Mouse (Mus musculus) yolk sac, embryonic 10.5 days (tissue): ENCODE data around the gene Cd80.

ENCODE experiments used
- DNase-seq: peaks from one replicate; pipeline ENCODE4 v3.0.0-alpha.2; 2017; ENCODE audit warnings: low spot score

The Cd80 gene

GRCm38 (mm10) chr16:38522129-38523084 lies 67.0 kb downstream of the Cd80 start, which contains the start of gene Timmdc1:
Gene Timmdc1, minus strand, starts transcription at chr16:38522663.
- DNase-seq = peak; percentile 96

DNA sequence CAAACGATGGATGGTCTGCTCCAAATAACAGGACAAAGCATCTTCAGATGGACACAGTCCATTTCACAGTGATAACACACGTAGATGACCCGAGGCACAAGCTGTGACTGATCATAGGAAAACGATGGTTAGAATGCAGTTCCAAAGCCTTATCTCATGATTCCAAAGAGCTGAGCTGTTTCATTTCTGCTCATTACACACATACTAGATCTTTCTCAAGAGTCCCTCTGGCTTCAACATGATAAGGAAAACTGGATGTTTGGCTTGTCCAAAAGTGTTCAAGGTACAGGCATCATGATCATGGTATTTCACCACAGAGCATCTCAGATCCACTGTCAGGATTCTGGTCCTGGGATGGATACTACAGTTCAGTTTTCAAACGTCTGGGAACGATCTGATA lies 70.9 kb downstream of the Cd80 start:
- no peak for DNase-seq

DNA sequence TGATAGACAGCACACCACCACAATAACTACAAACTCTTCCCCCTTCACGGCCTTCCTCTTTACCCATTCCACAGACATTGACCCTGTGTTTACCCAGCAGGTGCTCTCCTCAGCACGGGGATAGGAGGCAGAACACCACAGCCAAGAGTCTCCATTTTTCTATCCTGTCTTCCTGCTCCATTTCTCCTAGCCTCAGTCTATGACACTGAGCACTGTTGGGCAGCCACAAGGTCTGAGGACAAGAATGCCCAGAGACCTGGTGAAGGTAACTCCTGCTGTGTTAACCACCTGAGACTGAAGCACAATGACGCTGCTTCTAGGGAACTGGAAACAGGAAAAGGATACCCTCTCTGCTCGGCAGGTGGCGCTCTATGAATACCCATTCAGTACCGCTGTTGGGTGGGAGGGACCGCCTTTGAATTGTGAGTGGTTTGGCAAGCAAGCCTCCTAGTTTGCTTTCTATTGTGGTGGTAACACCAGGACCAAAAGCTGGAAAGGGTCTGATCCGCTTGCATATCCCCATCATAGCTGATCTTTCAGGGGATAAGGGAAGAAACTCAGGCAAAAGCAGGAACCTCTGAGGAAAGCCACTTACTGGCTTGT lies 81.3 kb downstream of the Cd80 start:
- peak; percentile 49 for DNase-seq

DNA sequence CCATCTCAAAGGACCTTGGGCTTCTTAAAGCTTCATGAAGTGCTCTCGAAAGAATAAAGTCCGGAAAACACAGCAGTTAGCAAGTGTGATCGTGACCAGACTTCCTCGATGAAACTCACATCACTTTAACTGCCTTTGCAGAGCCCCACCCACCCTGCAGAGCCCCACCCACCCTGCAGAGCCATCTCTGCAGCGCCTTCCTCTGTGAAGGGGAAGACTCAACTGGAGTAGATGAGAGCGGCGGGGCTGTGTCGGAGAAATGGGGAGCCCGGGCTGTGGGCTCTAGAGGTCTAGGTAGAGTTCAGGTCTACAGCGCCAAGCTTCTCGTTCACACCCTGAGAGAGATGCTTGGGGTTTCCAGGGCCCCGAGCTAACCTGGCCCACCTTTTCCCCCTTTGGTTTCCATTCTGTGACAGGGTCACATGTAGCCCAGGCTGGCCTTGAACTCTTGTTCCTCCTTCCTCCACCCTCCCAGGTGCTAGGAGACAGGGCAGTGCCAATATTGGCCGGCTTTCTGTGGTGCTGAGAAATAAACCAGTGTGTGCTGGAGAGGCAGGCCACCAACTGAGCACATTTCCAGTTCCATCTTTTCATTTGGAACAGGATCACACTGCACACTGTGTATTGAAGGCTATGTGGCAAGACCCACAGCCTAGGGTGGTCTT lies 83.5 kb downstream of the Cd80 start:
- DNase-seq = no peak
